Mouse (Mus musculus) layer of hippocampus, postnatal 25 days (tissue): ENCODE data around the gene Fbxl16. TPM values are rescaled to one million over a fixed set of nuclear protein-coding genes. Genes with fewer than 3 reads are reported as not detected.
"Not testable (repeated sequence)": the region's sequence is repeated elsewhere in the genome, so short reads cannot be mapped to it uniquely, and the experiment has no call there.

ENCODE experiments used
- DNase-seq, 2 experiments: peaks; one replicate each; pipeline ENCODE4 v3.0.0; 2022; ENCODE audit warnings: mixed read lengths in 2 of 2, low spot score in 1 of 2; ENCODE audit errors: extremely low spot score in 1 of 2
- total RNA-seq, 2 experiments: library from RNA; stranded (reverse); gene quantifications; 2 replicates each; pipeline ENCODE4 v1.2.3; 2021

The Fbxl16 gene
- total RNA-seq, 2 experiments from 2014 or later = 637 to 657 TPM

GRCm38 (mm10) chr17:25794998-25795397 lies 13.9 kb upstream of the Fbxl16 start:
- DNase-seq = no peak

GRCm38 (mm10) chr17:25795609-25796092 lies 13.2 kb upstream of the Fbxl16 start, which contains the start of gene AC134908.4:
Gene AC134908.4 (minus strand): TSS chr17:25795659.
- DNase-seq = no peak

DNA sequence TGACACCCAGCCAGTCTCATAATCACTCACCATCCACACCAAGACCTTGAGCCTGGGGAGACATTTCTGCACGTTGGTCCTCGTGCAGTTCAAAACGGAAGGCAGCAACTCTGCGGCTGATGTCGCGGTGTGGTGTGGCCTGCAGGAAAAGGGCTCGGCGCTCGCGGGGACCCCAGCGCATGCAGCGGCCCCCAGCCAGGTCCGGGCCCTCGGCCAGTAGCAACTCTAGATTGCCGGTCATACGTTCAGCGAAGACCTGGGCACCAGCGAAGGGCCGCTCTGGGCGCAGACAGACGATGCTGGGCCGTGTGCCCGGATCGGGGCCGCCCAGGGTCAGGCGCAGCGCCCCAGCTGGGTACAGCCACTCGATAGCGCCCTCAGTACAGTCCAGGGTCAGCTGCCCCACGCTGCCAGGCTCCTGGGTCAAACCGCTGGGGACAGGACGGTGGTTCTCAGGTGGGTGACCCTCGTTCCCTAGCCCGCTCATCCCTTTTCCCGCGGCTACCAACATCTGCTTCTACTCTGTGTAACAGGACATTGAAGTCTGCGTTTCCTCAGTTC lies 12.6 kb upstream of the Fbxl16 start:
- no peak for DNase-seq

DNA sequence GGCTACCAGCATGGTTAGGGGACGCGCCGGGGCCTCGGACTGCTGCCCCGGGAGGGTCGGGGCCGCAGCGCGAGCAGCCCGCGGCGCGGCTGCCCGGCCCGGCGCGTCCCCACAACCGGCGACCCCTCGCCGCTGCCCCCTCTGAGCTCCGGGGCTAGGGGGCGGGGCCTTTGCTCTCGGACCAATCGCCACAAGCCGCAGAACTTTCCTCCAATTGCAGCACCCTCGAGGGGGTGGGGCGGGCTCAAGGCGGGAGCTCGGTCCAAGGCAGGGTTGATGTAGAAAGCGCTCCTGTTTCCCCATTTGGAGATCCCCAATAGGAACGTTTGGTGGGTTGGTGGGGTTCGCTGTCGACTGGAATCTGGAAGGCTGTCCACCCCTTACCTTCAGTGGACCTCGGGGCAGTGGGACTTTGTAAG lies 11.9 kb upstream of the Fbxl16 start, which contains the start of gene Metrn:
Gene Metrn, minus strand, starts transcription at position 186 of the 419 bp plus-strand sequence.
- peak in 1 of 2 experiments; percentile 67 for DNase-seq

DNA sequence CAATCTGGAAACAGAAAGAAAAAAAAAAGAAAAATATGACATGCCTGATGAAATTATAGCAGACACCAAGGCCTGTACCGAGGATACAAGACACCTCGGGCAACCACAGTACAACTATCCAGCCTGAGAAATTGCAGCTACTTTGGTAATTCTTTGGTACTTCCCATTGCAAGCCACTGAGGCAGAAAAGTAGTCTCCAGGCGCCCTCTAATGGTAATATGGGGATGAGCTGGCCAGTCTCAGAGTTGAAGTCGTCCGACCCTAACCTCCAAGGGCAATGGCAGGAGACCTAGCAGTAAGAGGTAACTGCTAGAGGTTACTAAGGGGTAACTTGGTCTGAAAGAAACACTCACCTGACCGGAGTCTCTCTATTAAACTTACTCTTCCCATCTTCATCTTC lies 7.9 kb upstream of the Fbxl16 start:
- DNase-seq = peak in 1 of 2 experiments; percentile 61

GRCm38 (mm10) chr17:25802825-25803517 lies 5.9 kb upstream of the Fbxl16 start:
- DNase-seq = peak; percentile 66 to 71

DNA sequence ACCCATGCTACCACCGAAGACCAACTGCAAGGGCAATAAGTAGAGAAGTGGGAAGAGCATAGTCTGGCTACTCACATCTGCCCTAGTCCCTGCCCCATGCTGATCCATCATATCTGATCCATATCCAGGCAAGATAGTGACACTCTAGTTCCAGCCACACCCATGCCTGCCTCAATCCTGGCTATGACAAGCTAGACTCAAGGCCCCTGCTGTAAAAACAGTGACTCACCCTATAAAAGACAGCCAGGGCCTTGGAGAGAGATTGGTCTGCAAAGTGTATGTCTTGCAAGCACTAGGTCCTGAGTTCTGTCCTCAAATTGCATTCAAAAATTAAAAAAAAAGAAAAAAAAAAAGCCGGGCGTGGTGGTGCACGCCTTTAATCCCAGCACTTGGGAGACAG lies 2.4 kb upstream of the Fbxl16 start:
- DNase-seq = no peak

GRCm38 (mm10) chr17:25807452-25807851 lies 1.4 kb upstream of the Fbxl16 start:
- DNase-seq = not testable (repeated sequence)

DNA sequence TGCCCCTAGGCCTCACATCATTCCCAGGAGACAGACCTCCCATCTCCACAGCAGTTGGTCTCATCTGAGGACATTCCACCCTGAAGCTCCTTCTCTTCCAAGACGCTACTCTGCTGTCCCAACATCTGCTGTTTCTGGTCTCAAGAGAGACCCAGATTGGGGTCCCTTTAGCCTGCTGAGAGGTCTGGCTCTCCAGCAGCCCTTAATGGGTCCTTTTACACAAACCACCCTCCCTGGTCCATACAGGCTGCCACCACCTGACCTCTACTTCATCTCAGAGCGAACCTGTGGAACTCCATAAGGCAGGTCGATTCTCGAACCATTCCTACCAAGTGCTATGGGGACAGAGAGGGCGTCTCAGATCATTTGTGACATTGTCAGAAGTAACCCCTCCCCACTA lies 857 bp upstream of the Fbxl16 start:
- no peak for DNase-seq

- no peak for DNase-seq
Measured at GRCm38 (mm10) chr17:25809606-25810340, 888 bp downstream of the Fbxl16 start.

DNA sequence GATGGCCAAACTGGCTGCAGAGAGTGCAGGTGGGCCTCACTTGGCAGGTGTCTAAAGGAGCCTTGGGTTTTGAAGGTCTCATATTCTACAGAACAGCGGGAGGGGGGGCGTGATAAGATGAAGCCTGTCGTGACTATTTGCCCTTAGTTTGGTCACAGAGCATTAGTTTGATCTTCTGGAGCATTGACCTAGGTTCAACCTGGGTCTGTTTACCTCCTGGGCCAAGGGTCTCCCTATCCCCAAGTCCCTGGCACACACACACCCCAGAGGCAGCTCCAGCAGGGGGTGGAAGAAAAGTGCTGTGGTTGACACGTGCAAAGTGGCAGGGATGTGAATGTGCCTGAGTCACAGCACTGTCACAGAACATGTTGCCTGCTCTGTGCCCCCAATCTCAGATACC lies 2.0 kb downstream of the Fbxl16 start:
- DNase-seq = no peak

- peak in 1 of 2 experiments; percentile 78 for DNase-seq
Measured at GRCm38 (mm10) chr17:25813471-25813870, 4.6 kb downstream of the Fbxl16 start.

GRCm38 (mm10) chr17:25817662-25818061 lies 8.8 kb downstream of the Fbxl16 start:
- no peak for DNase-seq

DNA sequence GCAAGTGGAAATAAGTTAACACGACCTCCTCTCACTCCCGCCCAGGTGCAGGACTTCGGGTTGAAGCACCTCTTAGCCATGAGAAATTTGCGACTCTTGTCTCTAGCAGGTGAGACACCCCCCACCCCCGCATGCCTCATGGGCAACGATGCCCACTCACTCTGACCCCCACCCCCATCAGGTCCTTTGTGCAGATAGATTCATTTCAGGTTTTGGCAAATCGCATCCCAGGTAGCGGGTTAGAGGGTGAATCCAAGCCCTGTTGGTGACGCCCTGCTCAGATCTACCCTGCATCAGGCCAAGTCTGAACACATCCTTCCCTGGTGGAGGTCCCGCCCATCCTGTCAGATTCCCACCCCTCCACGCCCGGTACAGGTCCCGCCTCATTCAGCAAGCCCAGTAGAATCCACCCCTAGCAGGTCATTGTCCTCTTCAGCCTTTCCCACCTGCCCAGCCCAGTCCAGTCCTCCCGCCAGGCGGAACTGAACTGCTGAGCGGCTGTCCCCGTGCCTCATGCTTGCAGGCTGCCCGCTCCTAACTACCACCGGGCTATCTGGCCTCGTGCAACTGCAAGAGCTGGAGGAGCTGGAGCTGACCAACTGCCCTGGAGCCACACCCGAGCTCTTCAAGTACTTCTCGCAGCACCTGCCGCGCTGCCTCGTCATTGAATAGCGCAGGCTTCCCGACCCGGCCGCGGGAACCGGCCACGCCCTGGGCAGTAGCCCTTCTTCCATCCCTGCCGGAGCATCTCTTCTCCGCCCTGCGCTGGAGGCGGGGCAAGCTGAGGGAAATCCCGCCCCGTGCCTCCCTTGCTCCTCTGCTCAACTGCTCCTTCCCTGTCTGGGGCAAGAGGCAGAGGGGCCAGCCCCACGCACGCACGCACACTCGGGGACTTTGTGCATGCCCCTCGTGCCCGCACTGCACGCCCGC lies 10.2 kb downstream of the Fbxl16 start:
- DNase-seq = no peak

DNA sequence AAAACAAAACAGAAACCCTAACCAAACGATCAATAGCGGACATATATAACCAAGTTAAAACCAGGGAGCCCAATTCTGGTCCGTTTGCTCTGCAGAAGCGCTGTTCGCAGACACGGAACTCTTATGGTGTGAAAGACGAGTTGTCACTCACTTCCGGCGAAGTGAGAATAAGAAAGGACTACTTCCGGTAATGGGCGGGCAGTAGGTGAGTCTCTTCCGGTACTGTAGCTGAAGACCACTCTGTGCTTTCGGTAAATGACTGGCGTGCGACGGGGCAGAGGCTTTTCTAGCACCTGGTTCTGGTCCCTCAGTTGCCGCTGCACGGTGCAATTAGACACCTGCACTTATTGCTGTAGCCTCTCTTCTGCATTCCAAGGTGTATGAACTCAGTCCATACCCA lies 14.6 kb downstream of the Fbxl16 start, which contains the start of gene Wdr24:
Gene Wdr24, plus strand, starts transcription at position 176 of the 400 bp plus-strand sequence.
- peak in 1 of 2 experiments; percentile 68 for DNase-seq

GRCm38 (mm10) chr17:25824362-25825142 lies 15.7 kb downstream of the Fbxl16 start:
- DNase-seq = no peak

DNA sequence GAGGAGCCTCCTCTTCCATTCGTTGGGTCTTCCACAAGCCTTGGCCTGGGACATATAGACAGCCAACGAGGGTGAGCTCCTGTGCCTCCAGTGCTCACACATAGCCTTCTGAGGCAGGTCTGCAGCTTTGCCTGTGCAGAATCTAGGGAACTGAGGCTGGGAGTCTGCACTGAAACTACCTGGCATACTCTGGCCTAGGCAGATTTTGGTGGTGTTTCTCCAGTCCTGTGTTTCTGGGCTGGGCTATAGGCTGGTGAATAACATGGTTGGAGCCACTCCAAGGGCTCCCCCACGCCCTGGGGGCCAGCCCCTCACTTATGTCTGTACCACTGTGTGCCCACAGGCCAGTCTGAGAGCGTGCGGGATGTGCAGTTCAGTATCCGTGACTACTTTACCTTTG lies 16.4 kb downstream of the Fbxl16 start:
- no peak for DNase-seq

DNA sequence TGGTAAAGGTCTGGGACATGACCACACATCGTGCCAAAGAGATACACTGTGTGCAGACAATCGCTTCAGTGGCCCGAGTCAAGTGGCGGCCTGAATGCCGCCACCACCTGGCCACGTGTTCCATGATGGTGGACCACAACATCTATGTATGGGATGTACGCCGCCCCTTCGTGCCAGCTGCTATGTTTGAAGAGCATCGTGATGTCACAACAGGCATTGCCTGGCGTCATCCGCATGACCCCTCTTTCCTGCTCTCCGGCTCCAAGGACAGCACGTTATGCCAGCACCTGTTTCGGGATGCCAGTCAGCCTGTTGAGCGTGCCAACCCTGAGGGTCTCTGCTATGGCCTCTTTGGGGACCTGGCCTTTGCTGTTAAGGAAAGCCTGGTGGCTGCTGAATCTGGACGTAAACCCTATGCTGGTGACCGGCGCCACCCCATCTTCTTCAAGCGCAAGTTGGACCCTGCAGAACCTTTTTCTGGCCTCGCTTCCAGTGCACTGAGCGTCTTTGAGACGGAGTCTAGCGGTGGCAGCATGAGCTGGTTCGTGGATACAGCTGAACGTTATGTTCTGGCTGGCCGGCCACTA lies 17.2 kb downstream of the Fbxl16 start:
- no peak for DNase-seq

DNA sequence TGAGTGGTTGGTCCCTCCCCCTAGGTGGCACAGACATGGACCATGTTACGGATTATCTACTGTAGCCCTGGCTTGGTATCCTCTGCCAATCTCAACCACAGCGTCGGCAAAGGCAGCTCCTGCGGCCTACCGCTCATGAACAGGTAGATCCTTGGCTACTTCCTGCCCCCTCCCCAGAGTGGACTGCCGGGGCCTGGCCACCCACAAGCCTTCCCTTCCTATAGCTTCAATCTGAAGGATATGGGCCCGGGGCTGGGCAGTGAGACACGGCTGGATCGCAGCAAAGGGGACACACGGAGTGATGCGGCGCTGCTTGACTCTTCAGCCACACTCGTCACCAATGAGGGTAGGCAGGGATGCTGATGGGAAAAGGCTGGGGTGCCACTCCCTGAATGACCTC lies 18.1 kb downstream of the Fbxl16 start:
- DNase-seq = no peak
